In genomic region chr15:84446997-84447396, GRCm38 (mm10) we compare ENCODE assay signal across 7 mouse cellular contexts. TPM values are rescaled to one million over a fixed set of nuclear protein-coding genes. Genes with fewer than 3 reads are reported as not detected.
DNase-seq lines count a peak whose midpoint lies in the region; ATAC-seq lines count a peak whose summit lies in the region.

TSS of gene Shisal1 (minus strand) at chr15:84447097.

- DNase-seq in left cerebral cortex, adult 18-20 months (ENCODE audit: low spot score in 2 of 2), result no peak
- no peak for DNase-seq in left cerebral cortex, adult 11 months (ENCODE audit: low spot score)
- no peak for DNase-seq in left cerebral cortex, adult 8-10 months (ENCODE audit: low spot score in 2 of 2)
- no peak for DNase-seq in adrenal gland, adult 18-20 months (ENCODE audit: low spot score in 2 of 2)
- DNase-seq in Muller cell, postnatal 12 days (ENCODE audit: inconsistent ontology term), result no peak

- no peaks in the 10 kb centered on the region for H3K9me3 ChIP-seq in forebrain, embryonic 12.5 days
- H3K9me3 ChIP-seq in neural tube, embryonic 13.5 days, result no peaks in the 10 kb centered on the region

- peaks cover 76% of the 10 kb centered on the region for H3K27me3 ChIP-seq in forebrain, embryonic 12.5 days
- peaks cover 48% of the 10 kb centered on the region for H3K27me3 ChIP-seq in neural tube, embryonic 13.5 days

- peak within 1 kb of the TSS; percentile 50; the same call in 1 of the 2 replicates for H3K27ac ChIP-seq in forebrain, embryonic 12.5 days
- peak within 1 kb of the TSS; percentile 49 for H3K27ac ChIP-seq in neural tube, embryonic 13.5 days (replicated peaks)

- H3K36me3 ChIP-seq in forebrain, embryonic 12.5 days (replicated peaks), result no peaks in the 10 kb centered on the region
- no peaks in the 10 kb centered on the region for H3K36me3 ChIP-seq in neural tube, embryonic 13.5 days

- peak within 1 kb of the TSS; percentile 65 for H3K4me3 ChIP-seq in forebrain, embryonic 12.5 days (replicated peaks)
- peak within 1 kb of the TSS; percentile 54 for H3K4me3 ChIP-seq in neural tube, embryonic 13.5 days

- peaks cover 44% of the 10 kb centered on the region for H3K4me1 ChIP-seq in forebrain, embryonic 12.5 days
- H3K4me1 ChIP-seq in neural tube, embryonic 13.5 days (replicated peaks), result peaks cover 55% of the 10 kb centered on the region

- ATAC-seq in forebrain, embryonic 12.5 days (ENCODE audit: low FRiP score), result no peak
- ATAC-seq in neural tube, embryonic 13.5 days (ENCODE audit: low read depth), result no peak

- peak within 1 kb of the TSS; percentile 80 for H3K9ac ChIP-seq in forebrain, embryonic 12.5 days
- peak within 1 kb of the TSS; percentile 85 for H3K9ac ChIP-seq in neural tube, embryonic 13.5 days

- 15% methylated on average over 9 of the region's 9 CpGs for WGBS in forebrain, embryonic 12.5 days
- WGBS in neural tube, embryonic 13.5 days, result 15% methylated on average over 9 of the region's 9 CpGs

- peak within 1 kb of the TSS; percentile 99 for H3K4me2 ChIP-seq in forebrain, embryonic 12.5 days
- H3K4me2 ChIP-seq in neural tube, embryonic 13.5 days, result peak within 1 kb of the TSS; percentile 90

RNA-seq across cellular contexts. Expression of gene Shisal1, which starts in this region (rescaled TPM):
- total RNA-seq in left cerebral cortex, adult 18-20 months (2021), result 10 to 100 TPM; 41.6 to 49.5 TPM
- polyA plus RNA-seq in forebrain, embryonic 12.5 days (2016; fragmentation: Nextera tagmentation; extraction: Ambion mirVana), result 8.7 and 9.2 TPM in 2 replicates
- total RNA-seq in left cerebral cortex, adult 8-10 months (2022), result 10 to 100 TPM; 32.4 to 39.4 (median 37.7) TPM
- 10.1 and 13.4 TPM in 2 replicates for polyA plus RNA-seq in neural tube, embryonic 13.5 days (2015; fragmentation: Nextera tagmentation; extraction: Ambion mirVana)
- 1 to 10 TPM; 1.5 to 1.8 TPM for total RNA-seq in adrenal gland, adult 18-20 months (2021)

Comparison
In these comparisons a context has a peak if more than half of its experiments do, and no peak if none do; other contexts are left out.
1. RNA of gene Shisal1 (total RNA-seq): 41.6 to 49.5 TPM in left cerebral cortex, adult 18-20 months and 32.4 to 39.4 TPM in left cerebral cortex, adult 8-10 months; 1.5 to 1.8 TPM in adrenal gland, adult 18-20 months; every median in the first group is over 10 times any median in the second.